Mouse (Mus musculus) lung, postnatal 36 days (tissue): Measurements from ENCODE around the gene Slc6a5.

Experiments
- DNase-seq: peaks from one replicate; pipeline ENCODE4 v3.0.0; 2022; ENCODE audit warnings: mixed read lengths

The Slc6a5 gene

DNA sequence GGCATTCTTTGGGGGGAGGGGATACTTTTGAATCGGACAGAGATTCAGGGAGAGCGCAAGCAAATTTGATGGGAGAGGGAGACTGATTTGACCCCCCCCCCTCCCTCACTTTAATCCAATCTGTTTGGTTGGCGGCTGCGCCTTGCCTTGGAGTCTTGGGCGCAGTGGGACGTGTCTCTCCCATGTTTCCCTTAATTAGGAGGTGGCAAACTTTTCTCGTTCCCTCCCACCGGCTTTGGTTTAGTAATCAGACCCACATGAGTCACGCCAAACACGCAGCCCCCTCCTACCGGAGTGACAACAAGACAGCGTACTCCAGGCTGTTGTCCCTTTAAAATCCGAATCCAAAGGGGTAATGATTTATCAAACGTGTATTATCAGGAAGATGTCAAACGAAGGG, at the start of gene Slc6a5:
Gene Slc6a5 (plus strand): TSS at position 297 of the 400 bp plus-strand sequence.
- DNase-seq: no peak

DNA sequence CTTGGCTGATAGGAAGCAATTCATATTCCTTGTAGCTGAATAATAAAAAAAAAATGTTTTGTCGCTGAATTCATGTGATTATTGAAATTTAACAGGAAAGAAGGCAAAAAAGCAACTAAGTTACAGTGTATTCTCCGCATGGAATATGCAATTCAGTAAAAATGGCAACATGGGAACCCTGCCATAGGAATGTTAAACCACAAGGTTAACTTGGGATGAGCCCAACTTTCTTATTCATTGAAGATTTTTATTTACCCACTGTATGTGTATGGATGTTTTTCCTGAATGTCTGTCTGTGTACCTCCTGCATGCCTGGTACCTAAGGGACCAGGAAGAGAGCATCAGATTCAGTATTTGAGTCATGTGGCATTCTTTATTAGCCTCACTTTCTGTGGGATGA, 48.8 kb upstream of the Slc6a5 start:
- no peak for DNase-seq

DNA sequence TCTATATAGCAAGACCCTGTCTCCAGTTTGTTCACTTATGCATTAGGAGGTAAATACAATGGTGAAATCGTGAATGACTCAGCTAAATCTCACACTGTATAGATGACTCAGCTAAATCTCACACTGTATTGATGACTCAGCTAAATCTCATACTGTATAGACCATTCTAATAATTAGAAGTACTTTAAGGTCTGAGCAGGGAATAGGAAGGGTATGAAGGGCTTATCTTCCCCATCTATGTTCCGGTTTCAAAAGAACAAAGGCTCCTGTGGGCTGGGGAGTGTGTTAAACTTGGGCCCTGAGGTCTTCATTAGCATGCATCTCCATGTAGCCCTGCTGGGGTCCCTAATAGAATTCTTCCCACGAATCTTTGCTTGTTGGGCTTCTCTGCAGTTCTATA, 46.2 kb upstream of the Slc6a5 start:
- no peak for DNase-seq

DNA sequence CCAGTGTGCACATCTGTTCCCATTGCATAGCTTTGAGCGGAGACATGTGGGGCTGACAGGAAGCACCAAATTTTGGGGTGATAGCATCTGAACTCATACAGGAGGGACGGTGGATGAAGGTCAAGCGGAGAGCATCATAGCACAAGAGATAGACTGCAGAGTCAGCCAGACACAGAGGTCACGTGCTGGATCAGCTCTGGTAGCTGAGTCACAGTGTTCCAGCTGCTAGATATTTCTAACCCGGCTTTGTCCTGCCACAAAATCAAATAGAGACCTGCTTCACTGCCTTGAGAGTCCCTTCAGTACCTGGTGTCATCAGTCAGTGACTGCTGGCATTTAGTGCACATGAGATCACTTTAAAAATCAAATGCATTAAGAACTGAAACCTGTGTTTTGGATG, 40.3 kb upstream of the Slc6a5 start:
- DNase-seq: no peak

DNA sequence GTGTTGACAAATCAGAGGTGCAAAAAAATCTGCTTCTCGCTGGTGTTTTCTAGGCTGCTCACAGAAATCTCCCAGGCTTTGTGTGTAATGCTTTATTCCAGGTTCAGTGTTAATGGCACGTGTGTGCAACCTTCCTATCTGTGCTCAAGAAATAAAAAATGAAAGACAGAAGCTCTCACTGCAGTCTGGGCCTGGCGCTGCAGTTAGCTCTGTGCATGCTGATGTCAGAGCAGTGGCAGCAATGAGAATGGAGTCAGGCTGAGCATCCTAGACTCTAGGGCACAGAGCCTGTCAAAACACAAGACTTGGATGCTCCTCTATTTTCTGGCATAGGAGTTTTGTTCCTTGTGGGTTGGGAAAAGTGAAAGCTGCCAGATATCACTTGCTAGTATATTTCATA, 39.7 kb upstream of the Slc6a5 start:
- DNase-seq: no peak

DNA sequence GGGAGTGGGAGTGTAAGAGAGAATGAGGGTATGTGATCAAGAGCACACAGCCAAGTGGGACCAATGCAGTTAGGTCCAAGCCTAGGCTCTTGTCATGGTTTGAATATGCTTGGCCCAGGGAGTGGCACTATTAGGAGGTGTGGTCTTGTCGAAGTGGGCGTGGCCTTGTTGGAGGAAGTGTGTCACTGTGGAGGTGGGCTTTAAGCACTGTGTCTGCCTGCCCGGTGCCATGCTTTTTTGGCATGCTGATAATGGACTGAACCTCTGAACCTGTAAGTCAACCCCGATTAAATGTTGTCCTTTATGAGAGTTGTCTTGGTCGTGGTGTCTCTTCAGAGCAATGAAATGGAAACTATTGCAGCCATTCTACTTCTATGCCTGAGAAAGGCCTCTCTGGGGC, 32.6 kb upstream of the Slc6a5 start:
- DNase-seq: no peak

DNA sequence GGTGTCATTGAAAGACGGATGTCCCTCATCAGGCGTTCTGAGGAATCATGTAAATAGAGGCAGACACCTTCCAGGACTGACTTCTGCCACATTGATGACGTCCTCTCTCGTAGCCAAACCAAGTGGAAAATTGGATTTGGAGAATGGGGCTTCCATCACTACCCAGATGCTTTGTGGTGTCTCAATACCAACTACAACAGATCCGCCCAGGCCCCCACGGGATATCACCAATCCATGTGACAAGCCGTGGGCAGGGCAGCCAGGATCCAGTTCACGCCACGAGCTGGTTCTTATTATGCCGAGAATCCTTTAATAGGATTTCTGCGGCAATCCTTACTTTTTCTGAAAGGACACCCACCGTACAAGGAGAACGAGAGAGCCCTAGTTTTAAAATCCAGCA, 30.9 kb upstream of the Slc6a5 start:
- DNase-seq: no peak

DNA sequence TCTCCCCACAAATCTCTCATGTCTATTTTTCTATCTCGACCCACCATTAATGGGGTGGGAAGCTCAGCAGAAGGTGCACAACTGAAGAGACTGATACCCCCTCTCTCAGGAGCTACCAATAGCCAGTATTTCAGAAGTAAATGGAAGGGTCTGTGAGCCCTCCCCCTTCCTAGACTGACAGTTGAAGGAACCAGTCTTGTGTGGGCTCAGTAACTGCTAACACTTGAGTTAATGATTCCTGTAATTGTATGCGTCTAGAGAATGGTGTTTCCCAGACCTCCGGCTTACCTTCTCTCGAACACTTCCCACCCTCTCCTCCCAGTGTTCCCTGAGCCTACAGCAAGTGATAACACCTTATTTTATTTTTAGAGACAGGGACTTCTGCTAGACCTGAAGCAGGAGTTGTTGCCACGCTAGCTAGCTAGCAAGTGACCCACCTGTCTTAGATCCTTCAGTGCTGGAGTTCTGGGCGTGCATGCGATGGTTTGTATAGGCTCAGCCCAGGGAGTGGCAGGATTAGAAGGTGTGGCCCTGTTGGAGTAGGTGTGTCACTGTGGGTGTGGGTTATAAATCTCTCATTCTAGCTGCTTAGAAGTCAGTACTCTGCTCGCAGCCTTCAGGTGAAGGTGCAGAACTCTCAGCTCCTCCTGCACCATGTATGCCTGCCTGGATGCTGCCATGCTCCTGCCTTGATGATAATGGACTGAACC, 29.8 kb upstream of the Slc6a5 start:
- DNase-seq: no peak

DNA sequence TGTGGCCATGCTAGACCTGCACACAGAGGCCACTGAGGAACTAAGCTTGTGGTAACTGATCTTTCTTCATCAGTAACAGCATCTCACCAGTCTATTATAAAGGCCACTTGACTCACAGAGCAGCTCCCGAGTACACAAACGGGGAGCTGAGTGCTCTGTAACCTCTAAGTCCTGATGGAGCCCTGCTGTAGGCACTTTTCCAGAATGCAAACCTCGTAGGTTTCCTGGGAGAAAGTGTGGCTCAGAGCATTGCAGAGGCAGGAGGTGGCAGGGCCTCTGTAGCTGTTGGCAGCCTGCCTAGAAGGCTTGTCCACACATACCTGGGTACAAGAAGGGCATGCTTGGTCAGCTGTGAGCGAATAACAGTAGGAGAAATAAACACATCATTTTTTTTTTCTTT, 27.7 kb upstream of the Slc6a5 start:
- DNase-seq: peak; percentile 70

DNA sequence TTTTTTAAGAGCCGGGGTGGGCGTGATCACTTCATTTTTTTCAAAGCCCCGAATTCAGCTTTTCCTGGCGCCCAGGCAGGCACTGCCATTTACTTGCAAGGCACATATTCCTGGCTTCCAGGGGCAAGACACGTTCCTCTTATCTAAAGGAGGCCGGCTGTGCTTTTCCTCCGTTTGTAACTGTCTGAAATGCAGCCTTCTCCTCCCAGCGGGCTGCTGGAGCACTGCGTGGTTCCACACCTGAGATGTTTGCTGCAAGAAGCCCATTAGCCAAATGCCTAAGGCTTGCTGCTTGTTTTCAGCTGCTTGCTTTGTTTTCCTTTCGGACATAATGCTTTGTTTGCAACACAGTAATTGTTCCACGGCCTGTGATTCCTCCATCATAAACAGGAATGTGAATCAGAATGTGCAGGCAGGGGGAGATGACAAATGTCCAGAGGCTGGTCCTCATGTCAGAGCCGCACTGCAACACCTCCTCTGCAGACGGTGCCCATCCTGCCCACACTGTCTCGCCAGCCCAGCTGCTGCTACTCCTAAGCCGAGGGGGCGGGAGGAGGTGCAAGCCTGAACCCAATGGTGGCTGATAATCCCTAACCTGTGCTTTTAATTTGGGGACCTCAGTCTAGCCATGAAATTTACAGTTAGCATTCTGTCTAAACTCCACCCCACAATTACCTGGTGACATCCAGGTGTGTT, 27.1 kb upstream of the Slc6a5 start:
- no peak for DNase-seq

DNA sequence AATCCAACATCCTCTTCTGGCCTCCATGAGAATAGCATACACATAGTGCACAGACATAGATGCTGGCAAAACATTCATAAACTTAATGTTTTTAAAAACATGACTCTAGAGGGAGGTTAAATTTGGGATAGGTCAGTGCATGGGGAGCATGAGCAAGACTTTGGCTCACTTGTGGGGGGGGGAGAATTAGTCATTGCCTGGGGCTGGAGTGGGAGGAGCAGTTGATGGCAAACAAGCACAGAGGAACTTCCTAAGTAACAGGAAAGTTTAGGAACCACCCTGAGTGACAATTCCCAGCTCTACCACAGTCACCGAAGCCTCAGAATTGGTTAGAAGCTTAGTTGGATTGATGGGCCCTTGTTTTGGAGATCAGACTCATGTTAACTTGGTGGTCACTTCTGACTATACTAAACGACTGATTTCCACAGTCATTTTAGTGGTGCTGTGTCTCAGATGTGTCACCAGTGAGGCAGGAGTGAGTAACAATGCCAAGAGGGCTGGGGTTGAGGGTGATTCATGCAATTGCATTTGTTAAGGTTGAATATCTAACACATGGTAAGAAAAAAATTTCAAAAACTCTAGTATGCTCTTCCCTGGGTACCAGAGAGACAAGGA, 22.1 kb upstream of the Slc6a5 start:
- no peak for DNase-seq

DNA sequence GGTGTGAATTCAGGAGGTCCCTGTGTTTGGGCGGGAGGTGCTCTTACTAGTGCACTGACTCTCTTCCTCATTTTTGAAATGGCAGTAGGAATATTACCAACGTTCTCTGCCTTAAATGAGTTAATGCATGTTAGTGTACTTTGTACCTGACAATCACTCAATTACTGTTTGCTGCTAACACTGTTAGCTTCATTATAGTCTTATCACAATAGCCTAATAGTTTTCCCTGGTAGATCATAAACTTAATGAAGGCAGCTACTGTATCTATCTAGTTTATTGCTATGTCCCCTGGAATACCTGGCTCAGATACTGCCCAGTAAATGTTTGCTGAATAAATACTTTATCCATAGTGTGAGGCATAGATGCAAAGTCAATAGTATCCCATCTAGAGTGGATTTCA, 15.2 kb upstream of the Slc6a5 start:
- no peak for DNase-seq

DNA sequence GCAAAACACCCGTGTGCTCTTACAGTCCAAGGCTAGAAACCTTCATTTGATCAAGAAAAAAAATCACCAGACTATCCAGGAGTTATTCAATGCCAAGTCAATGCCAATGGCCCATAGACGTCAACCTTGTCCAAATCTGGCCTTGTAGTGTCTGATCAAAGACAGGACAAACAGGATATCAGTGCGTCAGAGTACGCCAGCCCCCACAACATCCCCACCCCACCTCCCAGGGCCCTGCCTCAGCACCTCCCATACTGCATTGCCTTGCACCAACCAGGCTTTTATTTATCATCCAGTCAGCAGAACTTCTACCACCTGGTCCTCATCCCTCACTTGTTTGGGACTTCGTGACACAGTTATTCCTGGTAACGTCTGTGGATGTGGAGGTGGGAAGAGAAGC, 14.7 kb upstream of the Slc6a5 start:
- DNase-seq: no peak

DNA sequence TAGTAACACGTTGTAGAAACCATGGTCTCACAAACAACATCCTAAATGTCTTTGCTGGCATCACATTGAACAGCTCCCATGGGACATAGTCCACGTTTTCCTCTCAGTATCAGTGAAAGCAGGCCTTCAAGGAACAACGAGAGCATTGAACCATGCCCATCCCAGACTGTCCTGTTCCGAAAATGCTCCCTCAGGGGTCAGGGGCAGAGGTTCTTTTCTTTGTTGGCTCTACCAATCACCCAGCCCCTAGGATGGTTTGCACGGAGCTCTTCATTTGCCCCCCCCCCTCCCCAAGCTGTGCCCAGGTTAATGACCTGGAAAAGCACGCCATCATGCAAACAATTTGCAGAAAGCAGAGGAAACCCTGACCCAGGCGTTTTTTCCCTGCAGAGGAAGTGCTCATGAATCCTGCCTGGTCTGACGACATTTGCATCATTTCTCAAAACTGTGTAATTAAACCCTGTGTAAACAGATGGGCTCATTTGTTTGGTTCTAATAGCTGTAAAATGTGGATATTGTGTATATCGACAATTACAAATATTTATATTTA, 7.9 kb upstream of the Slc6a5 start:
- no peak for DNase-seq

DNA sequence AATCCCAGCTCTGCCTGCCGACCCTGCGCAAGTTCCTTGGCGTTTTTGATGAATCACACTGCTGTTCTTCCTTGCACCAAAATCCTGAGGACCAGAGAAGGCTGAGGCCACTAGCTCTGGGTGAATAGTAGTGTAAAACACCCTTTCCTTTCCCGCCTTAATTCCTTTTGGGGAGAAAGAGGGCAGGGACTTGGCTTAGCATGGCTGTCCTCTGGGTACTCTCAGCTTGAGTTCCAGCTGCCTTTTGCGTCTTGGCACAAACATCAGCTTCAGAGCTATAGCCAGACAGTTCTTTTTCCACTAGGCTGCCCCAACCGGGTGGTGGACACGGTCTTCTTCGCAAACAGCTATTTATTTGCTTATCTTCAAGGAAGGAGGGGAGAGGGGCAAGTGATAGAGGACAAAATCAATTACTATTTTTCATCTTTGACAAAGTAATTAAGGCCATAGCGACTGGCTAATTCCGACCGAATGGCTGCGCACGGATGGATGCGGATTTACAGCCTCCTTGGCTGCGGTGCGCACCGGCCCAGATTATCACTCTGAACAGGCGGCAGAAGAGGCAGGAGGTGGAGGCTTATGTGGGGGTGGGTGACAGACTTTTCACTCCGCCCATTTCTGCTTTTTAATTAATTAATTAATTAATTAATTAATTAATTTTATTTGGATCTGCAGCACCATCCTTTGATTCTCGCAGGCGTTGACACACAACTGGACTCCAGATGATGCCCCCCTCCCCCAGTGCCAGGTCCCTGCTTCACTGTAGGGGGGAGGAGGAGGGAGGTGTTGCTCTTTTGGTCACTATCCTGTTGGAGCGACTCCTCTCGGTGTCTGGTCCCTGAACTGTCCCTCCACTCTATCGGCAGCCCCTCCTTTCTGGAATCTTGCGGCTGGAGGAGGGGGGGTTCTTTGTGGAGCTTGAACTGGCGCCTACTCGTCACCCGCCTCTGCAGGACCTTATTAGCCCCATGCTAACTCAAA, 2.5 kb upstream of the Slc6a5 start:
- DNase-seq: no peak

DNA sequence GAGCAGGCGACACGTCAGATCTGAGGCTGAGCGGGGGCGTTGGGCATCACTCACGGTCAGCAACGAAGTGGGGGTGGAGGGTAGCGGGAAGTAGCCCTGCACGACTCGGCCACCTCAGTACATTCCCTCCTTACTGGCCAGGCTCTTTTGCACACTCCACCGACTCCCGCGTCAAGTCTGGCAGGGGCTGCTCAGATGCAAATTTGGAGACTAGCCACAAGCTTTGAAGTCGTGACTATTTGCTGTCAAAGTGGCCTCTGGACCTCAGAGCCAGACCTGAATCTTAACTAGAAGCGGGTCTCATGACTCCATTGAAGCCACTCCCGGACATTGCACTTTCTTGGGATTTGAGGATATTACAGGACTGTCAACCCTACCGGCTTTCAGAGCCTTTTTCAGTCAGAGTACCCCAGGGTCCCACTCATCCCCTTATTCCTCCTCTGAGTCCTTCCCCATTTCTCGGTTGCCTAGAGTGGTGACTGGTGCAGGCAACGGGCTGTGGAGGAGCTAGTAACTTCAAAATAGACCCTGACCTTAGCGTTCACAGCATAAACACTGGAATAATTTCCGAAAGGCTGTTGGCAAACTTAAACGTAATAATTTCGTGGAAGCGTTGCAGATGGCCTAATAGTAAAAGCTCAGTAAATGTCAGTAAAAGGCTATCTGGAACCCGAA, 1.6 kb upstream of the Slc6a5 start:
- no peak for DNase-seq

DNA sequence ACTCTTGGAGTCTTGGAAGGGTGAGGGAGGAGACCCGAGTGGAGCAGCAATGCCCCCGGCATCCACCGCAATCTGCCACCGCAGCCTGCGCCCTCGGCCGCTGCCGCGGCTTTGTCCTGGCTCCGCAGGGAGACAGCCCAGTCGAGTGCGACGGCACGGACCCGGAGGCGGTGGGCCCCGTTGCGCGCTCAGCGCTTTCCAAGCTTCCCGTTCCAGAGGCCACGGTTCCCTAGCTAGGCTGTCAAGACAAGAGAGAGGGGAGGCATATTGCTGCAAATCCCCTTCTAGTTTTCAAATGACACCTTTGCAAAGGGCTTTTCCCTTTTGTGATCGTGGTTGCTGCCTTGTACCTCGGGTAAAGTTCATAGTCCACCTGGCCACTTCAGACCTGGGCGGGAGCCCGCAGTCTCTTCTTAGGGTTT, 945 bp upstream of the Slc6a5 start:
- no peak for DNase-seq

DNA sequence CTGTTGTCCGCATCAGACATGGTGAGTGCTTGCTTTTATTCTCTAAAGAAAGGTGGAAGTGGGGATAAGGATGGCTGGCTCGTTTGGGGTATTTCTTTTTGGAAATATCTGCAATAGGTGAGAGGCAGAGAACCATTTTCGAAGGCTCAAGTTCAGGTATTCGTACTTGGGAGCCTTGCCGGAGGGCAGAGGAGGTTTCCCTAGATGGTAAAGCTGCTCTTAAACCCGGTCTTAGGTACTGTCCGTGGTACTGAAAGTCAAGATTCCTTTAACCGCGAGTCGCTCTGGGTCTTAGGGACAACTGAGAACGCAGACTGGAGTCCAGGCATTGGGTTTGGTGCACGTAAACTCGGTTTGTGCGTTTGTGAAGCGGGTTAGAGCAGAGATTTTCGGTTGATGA, 415 bp downstream of the Slc6a5 start:
- peak; percentile 0 for DNase-seq

DNA sequence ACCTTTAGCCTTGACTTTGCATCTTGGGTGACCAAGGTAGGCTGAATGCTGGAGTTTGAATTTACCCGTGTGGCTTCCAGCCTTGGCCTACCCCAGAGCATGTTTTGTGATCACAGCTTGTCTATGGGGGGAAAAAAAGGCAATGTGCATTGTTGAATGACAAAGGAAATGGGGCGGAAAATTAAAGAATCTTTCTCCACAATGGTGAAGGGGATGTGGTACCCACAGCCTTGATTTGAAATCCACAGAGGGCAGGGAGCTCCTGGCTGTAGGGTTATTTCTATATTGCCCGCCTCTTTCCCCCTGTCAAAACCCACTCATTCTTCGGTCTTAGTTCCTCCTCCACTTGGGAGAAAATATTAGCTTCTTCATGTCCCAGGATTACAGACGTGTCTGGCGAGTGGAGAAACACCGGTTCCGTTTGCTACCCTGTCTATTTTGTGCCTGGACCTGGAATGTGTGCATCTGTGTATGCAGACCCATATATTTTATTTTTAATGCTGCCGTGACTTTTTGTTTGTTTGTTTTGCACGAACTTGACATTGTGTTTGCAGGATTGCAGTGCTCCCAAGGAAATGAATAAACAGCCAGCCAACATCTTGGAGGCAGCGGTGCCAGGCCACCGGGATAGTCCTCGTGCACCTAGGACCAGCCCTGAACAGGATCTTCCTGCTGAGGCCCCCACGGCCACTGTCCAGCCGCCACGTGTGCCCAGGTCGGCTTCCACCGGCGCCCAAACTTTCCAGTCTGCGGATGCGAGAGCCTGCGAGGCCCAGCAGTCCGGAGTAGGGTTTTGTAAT, 1.4 kb downstream of the Slc6a5 start:
- DNase-seq: no peak

DNA sequence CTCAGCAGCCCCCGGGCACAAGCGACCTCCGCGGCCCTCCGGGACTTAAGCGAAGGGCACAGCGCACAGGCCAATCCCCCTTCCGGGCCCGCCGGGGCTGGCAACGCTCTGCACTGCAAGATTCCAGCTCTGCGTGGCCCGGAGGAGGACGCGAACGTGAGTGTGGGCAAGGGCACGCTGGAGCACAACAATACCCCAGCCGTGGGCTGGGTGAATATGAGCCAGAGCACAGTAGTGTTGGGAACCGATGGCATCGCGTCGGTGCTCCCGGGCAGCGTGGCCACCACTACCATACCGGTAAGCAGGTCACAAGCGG, 2.0 kb downstream of the Slc6a5 start:
- DNase-seq: no peak

DNA sequence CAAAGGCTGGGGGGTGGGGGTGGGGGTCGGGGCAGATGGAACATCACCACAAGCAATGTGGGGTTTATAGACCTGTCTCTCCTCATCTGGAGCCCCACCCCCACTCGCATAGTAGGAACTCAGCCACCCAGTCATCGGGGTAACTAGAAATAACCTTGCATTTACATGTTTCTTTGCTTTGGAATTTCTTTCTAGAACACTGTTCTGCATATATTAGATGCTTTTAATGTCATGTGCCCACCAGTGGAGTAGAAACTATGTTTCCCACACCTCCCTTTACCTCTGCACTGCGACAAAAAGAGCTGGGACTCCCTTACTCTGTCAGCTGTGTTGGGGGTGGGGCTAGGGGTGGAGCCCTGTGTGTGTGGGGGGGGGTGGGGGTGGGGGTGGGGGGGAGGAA, 3.2 kb downstream of the Slc6a5 start:
- no peak for DNase-seq
